Mouse (Mus musculus) hindbrain, embryonic 10.5 days (tissue): ENCODE measurements around the gene Apbb2. TPM values are rescaled to one million over a fixed set of nuclear protein-coding genes. Genes with fewer than 3 reads are reported as not detected.

Experiments
- DNase-seq: peaks from one replicate; pipeline ENCODE4 v3.0.0-alpha.2; 2017; ENCODE audit warnings: low spot score
- H3K27ac ChIP-seq: fragments of 300-500 bp; sonication (generic); 2 replicates; pipeline ENCODE4 v1.5.1; 2016; ENCODE audit warnings: mild to moderate bottlenecking, moderate library complexity
- H3K27me3 ChIP-seq: fragments of 300-500 bp; sonication (generic); 2 replicates; pipeline ENCODE4 v1.6.1; 2016; ENCODE audit warnings: mild to moderate bottlenecking; ENCODE audit not compliant: poor library complexity, insufficient read depth, severe bottlenecking
- H3K36me3 ChIP-seq: fragments of 300-500 bp; sonication (generic); 2 replicates; pipeline ENCODE4 v1.6.1; 2016; ENCODE audit warnings: mild to moderate bottlenecking, moderate library complexity
- H3K4me1 ChIP-seq: fragments of 300-500 bp; sonication (generic); replicated peaks from 2 replicates; pipeline ENCODE4 v1.6.1; 2016; ENCODE audit warnings: mild to moderate bottlenecking
- H3K4me3 ChIP-seq: fragments of 300-500 bp; sonication (generic); 2 replicates; pipeline ENCODE4 v1.5.1; 2016; ENCODE audit warnings: mild to moderate bottlenecking, moderate library complexity
- H3K9me3 ChIP-seq: fragments of 300-500 bp; sonication (generic); 2 replicates; pipeline ENCODE4 v1.6.1; 2016; ENCODE audit warnings: mild to moderate bottlenecking, moderate library complexity
- WGBS: fragments of 180-500 bp; shearing (Covaris S2); methylation state at CpG from one replicate; pipeline ENCODE4 v1.1.7; 2016; 5-methylcytosine and 5-hydroxymethylcytosine counted together
- polyA plus RNA-seq: library from polyadenylated mRNA; unstranded; fragments of >200 nt; fragmentation: Nextera tagmentation; extraction: Ambion mirVana; gene quantifications from 2 replicates; pipeline ENCODE4 v1.2.1, GENCODE M21; 2016

The Apbb2 gene
- polyA plus RNA-seq, 1 experiment from 2014 or later, result 44.4 TPM

GRCm38 (mm10) chr5:66367641-66368040 is 250.9 kb downstream of the Apbb2 start:
- 76% methylated on average over 11 of the region's 11 CpGs for WGBS
- Histone ChIP-seq H3K9me3 (no peaks in the 10 kb centered on the region), H3K4me3 (no peak overlapping the region), H3K36me3 (peaks cover under 1% of the 10 kb centered on the region; the same call in 1 of the 2 replicates), H3K27me3 (no peaks in the 10 kb centered on the region), H3K27ac (no peak overlapping the region; the same call in 1 of the 2 replicates), H3K4me1 (peaks cover 29% of the 10 kb centered on the region)
- DNase-seq, result peak; percentile 14

- peak overlapping the region; percentile 16; the same call in 1 of the 2 replicates for H3K27ac ChIP-seq
- H3K4me1 ChIP-seq, result peaks cover 37% of the 10 kb centered on the region
- 71% methylated on average over 18 of the region's 18 CpGs for WGBS
- no peak for DNase-seq
- peaks cover 4% of the 10 kb centered on the region; the same call in 1 of the 2 replicates for H3K36me3 ChIP-seq
- H3K27me3 ChIP-seq, result no peaks in the 10 kb centered on the region
- H3K9me3 ChIP-seq, result no peaks in the 10 kb centered on the region
- H3K4me3 ChIP-seq, result no peak overlapping the region
These were observed 255.0 kb downstream of the Apbb2 start for GRCm38 (mm10) chr5:66363274-66364261.

GRCm38 (mm10) chr5:66360739-66361138 is 257.8 kb downstream of the Apbb2 start:
- Histone ChIP-seq H3K36me3 (peaks cover 5% of the 10 kb centered on the region; the same call in 1 of the 2 replicates), H3K4me3 (no peak overlapping the region), H3K27ac (no peak overlapping the region), H3K4me1 (peaks cover 30% of the 10 kb centered on the region), H3K9me3 (no peaks in the 10 kb centered on the region), H3K27me3 (no peaks in the 10 kb centered on the region)
- no peak for DNase-seq
- 88% methylated on average over 9 of the region's 9 CpGs for WGBS

DNA sequence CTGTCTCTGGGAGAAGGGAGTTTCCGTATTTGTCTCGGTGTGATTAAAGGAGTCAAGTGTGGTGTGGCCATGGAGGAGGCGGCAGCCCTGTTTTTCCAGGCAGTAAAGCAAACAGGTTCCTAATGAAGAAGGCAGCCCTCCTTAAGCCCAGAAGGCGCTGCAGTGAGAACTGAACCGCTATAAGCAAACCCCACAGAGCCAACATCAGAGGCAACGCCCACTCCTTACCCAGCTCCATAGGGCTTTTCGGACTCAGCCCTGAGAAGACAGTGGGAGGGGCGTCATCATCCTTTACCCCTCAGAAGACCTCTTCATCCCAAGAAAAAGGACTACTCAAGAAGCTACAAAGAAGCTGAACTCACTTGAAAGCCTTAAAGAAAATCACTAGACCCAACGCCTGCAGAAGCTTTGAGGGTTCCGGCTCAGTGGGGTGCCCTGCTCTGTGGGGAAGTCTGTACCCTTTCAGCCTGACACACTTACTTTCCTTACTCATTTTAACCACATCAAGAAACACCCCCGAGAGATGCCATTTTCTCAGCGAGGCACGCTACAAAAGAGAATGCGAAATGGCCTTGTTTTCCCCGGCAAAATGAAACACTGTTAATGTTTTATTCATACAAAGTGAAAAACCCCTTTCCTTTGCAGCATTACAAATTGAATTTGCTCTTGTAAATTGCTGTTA is 258.7 kb downstream of the Apbb2 start:
- Histone ChIP-seq H3K27me3 (no peaks in the 10 kb centered on the region), H3K4me1 (peaks cover 29% of the 10 kb centered on the region), H3K36me3 (peaks cover 11% of the 10 kb centered on the region; the same call in 1 of the 2 replicates), H3K9me3 (no peaks in the 10 kb centered on the region), H3K4me3 (no peak overlapping the region), H3K27ac (no peak overlapping the region)
- no peak for DNase-seq
- 50% methylated on average over 15 of the region's 15 CpGs for WGBS

- peaks cover 10% of the 10 kb centered on the region; the same call in 1 of the 2 replicates for H3K4me1 ChIP-seq
- WGBS, result 84% methylated on average over 3 of the region's 3 CpGs
- no peak for DNase-seq
- no peak overlapping the region for H3K4me3 ChIP-seq
- H3K27me3 ChIP-seq, result no peaks in the 10 kb centered on the region
- H3K9me3 ChIP-seq, result no peaks in the 10 kb centered on the region
- peaks cover 7% of the 10 kb centered on the region; the same call in 1 of the 2 replicates for H3K36me3 ChIP-seq
- no peak overlapping the region for H3K27ac ChIP-seq
These were observed 263.4 kb downstream of the Apbb2 start for GRCm38 (mm10) chr5:66355147-66355546.

GRCm38 (mm10) chr5:66353876-66354275 is 264.7 kb downstream of the Apbb2 start:
- DNase-seq, result no peak
- H3K4me3 ChIP-seq, result no peak overlapping the region
- 83% methylated on average over 3 of the region's 3 CpGs for WGBS
- H3K27me3 ChIP-seq, result no peaks in the 10 kb centered on the region
- no peaks in the 10 kb centered on the region for H3K9me3 ChIP-seq
- 0 out of 2 replicates have a peak, but pooled peaks cover 4% of the 10 kb centered on the region for H3K4me1 ChIP-seq
- peaks cover 7% of the 10 kb centered on the region; the same call in 1 of the 2 replicates for H3K36me3 ChIP-seq
- no peak overlapping the region for H3K27ac ChIP-seq

- Histone ChIP-seq H3K36me3 (peaks cover 7% of the 10 kb centered on the region; the same call in 1 of the 2 replicates), H3K4me3 (no peak overlapping the region), H3K9me3 (no peaks in the 10 kb centered on the region), H3K4me1 (0 out of 2 replicates have a peak, but pooled peaks cover 6% of the 10 kb centered on the region), H3K27ac (no peak overlapping the region), H3K27me3 (no peaks in the 10 kb centered on the region)
- WGBS, result 87% methylated on average over 7 of the region's 7 CpGs
- DNase-seq, result no peak
These were observed 266.7 kb downstream of the Apbb2 start for GRCm38 (mm10) chr5:66351836-66352390.

GRCm38 (mm10) chr5:66351064-66351463 is 267.5 kb downstream of the Apbb2 start:
- WGBS, result 87% methylated on average over 12 of the region's 12 CpGs
- H3K4me3 ChIP-seq, result no peak overlapping the region
- DNase-seq, result no peak
- no peaks in the 10 kb centered on the region for H3K27me3 ChIP-seq
- H3K27ac ChIP-seq, result no peak overlapping the region
- H3K4me1 ChIP-seq, result 0 out of 2 replicates have a peak, but pooled peaks cover 3% of the 10 kb centered on the region
- H3K36me3 ChIP-seq, result peaks cover 7% of the 10 kb centered on the region; the same call in 1 of the 2 replicates
- no peaks in the 10 kb centered on the region for H3K9me3 ChIP-seq

DNA sequence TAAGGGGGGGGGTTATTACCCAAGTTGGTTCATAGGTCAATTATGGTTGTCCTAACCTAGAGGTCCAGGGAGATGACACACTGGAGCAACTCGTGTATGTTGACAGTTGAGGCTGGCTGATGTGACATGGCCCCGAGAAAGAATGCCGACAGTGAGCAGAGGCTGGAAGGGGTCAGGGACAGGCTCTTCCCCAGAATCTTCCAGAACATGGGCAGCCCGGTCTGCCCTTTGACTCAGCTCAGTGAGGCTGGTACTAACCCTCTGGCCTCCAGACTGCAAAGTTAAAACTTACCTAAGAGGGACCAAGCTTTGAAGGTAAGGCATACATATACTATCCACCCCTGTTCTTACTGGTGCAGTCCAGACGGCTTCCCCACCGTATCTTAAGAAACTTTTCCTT is 268.0 kb downstream of the Apbb2 start:
- Histone ChIP-seq H3K36me3 (0 out of 2 replicates have a peak, but pooled peaks cover 5% of the 10 kb centered on the region), H3K4me3 (no peak overlapping the region), H3K9me3 (no peaks in the 10 kb centered on the region), H3K4me1 (0 out of 2 replicates have a peak, but pooled peaks cover 3% of the 10 kb centered on the region), H3K27ac (no peak overlapping the region), H3K27me3 (no peaks in the 10 kb centered on the region)
- DNase-seq, result no peak
- 90% methylated on average over 6 of the region's 6 CpGs for WGBS

DNA sequence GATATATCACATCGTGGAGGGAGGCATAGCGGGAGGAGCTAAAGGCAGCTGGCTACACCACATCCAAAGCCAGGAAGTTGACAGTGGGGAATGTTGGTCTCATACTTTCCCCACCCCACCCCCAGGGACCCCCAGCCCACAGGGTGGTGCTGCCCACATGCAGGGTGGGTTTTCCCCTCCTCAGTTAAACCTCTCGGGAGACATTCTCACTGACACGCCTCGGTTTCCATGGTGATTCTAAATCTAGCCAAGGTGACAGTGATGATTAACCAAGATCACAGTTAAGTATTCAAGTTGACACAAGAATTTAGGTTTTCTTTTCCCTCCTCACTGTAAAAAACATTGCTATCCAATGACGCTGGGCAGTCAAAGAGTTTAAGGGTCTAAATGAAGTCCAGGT is 270.2 kb downstream of the Apbb2 start:
- Histone ChIP-seq H3K4me1 (0 out of 2 replicates have a peak, but pooled peaks cover 3% of the 10 kb centered on the region), H3K27ac (no peak overlapping the region), H3K27me3 (no peaks in the 10 kb centered on the region), H3K36me3 (no peaks in the 10 kb centered on the region), H3K9me3 (no peaks in the 10 kb centered on the region), H3K4me3 (no peak overlapping the region)
- DNase-seq, result no peak
- 79% methylated on average over 6 of the region's 6 CpGs for WGBS

DNA sequence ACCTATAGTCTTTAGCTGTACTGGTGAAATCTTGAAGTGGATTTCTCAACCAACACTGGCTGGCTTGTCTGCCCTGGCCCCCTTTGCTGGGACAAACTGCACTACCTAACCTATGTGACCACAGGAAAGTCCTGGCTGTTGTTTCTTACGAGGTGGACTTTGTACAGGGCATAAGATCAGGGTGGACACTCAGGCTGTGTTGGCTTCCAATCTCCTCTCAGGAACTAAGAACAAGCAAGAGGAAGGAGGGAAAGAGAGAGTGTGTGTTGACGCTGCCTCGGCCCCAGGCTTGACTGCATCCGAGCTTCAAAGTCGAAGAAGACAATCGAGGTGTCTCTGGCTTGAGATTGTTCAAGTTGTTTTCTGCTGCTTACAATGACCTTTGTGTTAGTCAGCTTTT is 271.8 kb downstream of the Apbb2 start:
- DNase-seq, result no peak
- Histone ChIP-seq H3K9me3 (no peaks in the 10 kb centered on the region), H3K27me3 (no peaks in the 10 kb centered on the region), H3K27ac (no peak overlapping the region), H3K36me3 (no peaks in the 10 kb centered on the region), H3K4me1 (peaks cover 9% of the 10 kb centered on the region), H3K4me3 (no peak overlapping the region)
- 88% methylated on average over 6 of the region's 6 CpGs for WGBS

DNA sequence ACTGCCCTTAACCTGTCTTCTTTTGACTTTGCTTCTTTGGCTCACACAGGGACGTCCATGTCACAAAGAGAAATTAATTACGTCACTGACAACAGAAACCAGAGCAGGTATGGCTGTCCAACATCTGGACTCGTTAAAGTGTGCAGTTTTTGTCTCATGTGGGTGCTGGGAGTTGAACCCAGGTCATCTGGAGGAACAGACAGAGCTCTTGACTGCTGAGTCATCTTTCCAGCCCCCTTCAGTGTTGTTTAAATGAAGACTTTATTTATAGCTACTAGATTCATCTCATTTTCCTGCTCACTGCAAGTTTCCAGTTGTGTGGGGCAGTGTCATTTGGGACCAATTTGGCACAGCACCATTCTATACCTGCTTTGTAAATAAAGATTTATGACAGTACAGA is 273.4 kb downstream of the Apbb2 start:
- Histone ChIP-seq H3K9me3 (no peaks in the 10 kb centered on the region), H3K27ac (no peak overlapping the region), H3K4me3 (no peak overlapping the region), H3K4me1 (peaks cover 23% of the 10 kb centered on the region), H3K27me3 (no peaks in the 10 kb centered on the region), H3K36me3 (no peaks in the 10 kb centered on the region)
- 67% methylated on average over 3 of the region's 3 CpGs for WGBS
- no peak for DNase-seq
